Mouse (Mus musculus): ENCODE data around the gene Zfp526. TPM values are rescaled to one million over a fixed set of nuclear protein-coding genes. Genes with fewer than 3 reads are reported as not detected.
"Not testable (repeated sequence)": the region's sequence is repeated elsewhere in the genome, so short reads cannot be mapped to it uniquely, and the experiment has no call there.

Gene Zfp526
- polyA plus RNA-seq, 1 experiment from 2014 or later = 1.9 TPM

DNA sequence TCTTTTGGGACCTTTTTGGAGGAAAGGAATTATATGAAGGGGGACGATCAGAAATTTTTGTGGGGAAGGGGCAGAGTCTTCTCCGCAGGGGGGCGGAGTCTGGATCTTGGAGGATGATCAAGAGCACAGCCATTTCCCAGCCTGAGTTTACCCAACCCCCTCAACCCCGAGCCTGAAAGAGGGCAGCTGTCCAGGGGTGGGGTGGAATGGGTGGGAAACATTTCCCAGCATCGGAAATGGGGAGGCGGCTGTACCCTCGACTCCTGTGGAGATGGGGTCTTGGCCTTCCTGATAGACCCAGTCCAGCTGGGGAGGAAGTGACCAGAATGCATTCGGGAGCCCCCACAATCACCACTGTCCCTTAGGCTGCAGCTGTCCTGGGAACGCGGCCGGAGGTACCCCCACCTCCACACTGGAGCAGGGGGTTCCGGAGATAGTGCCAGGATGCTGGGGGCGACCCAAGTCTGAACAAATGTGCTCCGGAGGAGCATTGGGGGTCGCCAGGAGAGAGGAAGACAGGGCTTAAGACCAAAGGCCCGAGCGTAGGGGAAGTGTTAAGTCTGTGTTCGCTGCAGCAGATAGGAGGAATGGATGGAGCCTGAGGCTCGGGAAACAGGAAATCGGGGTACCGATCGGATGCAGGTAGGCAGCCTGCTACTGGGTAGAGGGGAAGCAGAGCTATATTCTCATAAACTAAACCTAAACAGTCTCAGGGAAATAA lies 30.0 kb downstream of the Zfp526 start:
- 6% methylated on average over 22 of the region's 22 CpGs for WGBS (ENCODE audit: insufficient replicate concordance)
- Histone ChIP-seq H3K9ac (ENCODE audit: low read depth, low read length) (peak overlapping the region; percentile 50), H3K4me2 (ENCODE audit: low read depth, low read length) (peak overlapping the region; percentile 97), H3K36me3 (ENCODE audit: control insufficient read depth, insufficient read depth) (no peaks in the 10 kb centered on the region), H3K4me1 (ENCODE audit: control insufficient read depth, low read depth, low read length) (peaks cover 43% of the 10 kb centered on the region), H3K27ac (ENCODE audit: low read length) (0 out of 2 replicates have a peak overlapping the region, but pooled peaks have one; percentile 31), H3K4me3 (ENCODE audit: low read depth, low read length) (peak overlapping the region; percentile 82), H3K9me3 (replicated peaks; ENCODE audit: control insufficient read depth, low read length) (no peaks in the 10 kb centered on the region), H3K27me3 (ENCODE audit: control insufficient read depth, insufficient read depth, low read depth, low read length) (no peaks in the 10 kb centered on the region)
- peak; percentile 7; the same call in 1 of the 2 replicates for ATAC-seq (ENCODE audit: low read depth)

DNA sequence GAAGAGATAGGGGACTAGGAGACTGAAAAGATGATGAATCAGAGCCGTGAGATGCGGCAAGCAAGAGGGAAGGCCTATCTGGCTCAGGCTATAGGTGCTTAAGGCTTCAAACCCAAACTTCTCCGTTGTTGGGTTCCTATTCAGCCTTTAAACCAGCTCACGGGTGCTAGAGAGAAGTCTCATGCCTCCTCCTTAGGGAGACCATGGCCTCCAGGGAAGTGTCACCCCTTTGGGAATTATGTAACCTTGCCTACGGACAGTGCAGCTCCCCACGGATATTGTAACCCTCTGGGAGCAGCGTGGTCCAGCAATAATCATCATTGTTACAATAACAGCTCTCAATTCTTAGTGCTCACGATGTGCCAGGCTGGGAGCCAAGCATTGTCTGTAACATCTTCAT lies 30.6 kb downstream of the Zfp526 start:
- Histone ChIP-seq H3K27me3 (ENCODE audit: control insufficient read depth, insufficient read depth, low read depth, low read length) (no peaks in the 10 kb centered on the region), H3K27ac (ENCODE audit: low read length) (0 out of 2 replicates have a peak overlapping the region, but pooled peaks have one; percentile 31), H3K4me1 (ENCODE audit: control insufficient read depth, low read depth, low read length) (peaks cover 38% of the 10 kb centered on the region), H3K4me2 (ENCODE audit: low read depth, low read length) (peak overlapping the region; percentile 97; the same call in 1 of the 2 replicates), H3K9ac (ENCODE audit: low read depth, low read length) (no peak overlapping the region), H3K4me3 (ENCODE audit: low read depth, low read length) (no peak overlapping the region), H3K9me3 (replicated peaks; ENCODE audit: control insufficient read depth, low read length) (no peaks in the 10 kb centered on the region), H3K36me3 (ENCODE audit: control insufficient read depth, insufficient read depth) (no peaks in the 10 kb centered on the region)
- ATAC-seq (ENCODE audit: low read depth) = no peak
- WGBS (ENCODE audit: insufficient replicate concordance) = 47% methylated on average over 8 of the region's 8 CpGs

DNA sequence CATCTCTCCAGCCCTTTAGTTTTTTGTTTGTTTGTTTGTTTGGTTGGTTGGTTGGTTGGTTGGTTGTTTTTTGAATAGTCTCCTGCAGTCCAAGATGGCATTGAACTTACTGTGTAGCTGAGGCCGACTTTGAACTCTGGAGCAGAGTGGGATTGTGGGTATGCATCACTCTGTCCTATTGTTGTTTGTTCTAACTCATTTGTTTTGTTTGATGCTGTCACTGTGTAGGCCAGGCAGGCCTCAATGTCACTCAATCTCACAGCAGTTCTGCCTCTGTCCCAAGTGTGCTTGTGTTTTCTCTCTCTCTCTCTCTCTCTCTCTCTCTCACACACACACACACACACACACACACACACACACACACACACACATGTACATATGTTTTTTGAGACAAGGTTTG lies 40.7 kb downstream of the Zfp526 start:
- Histone ChIP-seq H3K27me3 (ENCODE audit: control insufficient read depth, insufficient read depth, low read depth, low read length) (no peaks in the 10 kb centered on the region), H3K9me3 (replicated peaks; ENCODE audit: control insufficient read depth, low read length) (no peaks in the 10 kb centered on the region), H3K9ac (ENCODE audit: low read depth, low read length) (no peak overlapping the region), H3K27ac (ENCODE audit: low read length) (no peak overlapping the region), H3K4me1 (ENCODE audit: control insufficient read depth, low read depth, low read length) (peaks cover 13% of the 10 kb centered on the region), H3K4me2 (ENCODE audit: low read depth, low read length) (no peak overlapping the region), H3K4me3 (ENCODE audit: low read depth, low read length) (no peak overlapping the region), H3K36me3 (ENCODE audit: control insufficient read depth, insufficient read depth) (no peaks in the 10 kb centered on the region)
- WGBS (ENCODE audit: insufficient replicate concordance) = 68% methylated on average over 1 of the region's 1 CpGs
- ATAC-seq (ENCODE audit: low read depth) = no peak

DNA sequence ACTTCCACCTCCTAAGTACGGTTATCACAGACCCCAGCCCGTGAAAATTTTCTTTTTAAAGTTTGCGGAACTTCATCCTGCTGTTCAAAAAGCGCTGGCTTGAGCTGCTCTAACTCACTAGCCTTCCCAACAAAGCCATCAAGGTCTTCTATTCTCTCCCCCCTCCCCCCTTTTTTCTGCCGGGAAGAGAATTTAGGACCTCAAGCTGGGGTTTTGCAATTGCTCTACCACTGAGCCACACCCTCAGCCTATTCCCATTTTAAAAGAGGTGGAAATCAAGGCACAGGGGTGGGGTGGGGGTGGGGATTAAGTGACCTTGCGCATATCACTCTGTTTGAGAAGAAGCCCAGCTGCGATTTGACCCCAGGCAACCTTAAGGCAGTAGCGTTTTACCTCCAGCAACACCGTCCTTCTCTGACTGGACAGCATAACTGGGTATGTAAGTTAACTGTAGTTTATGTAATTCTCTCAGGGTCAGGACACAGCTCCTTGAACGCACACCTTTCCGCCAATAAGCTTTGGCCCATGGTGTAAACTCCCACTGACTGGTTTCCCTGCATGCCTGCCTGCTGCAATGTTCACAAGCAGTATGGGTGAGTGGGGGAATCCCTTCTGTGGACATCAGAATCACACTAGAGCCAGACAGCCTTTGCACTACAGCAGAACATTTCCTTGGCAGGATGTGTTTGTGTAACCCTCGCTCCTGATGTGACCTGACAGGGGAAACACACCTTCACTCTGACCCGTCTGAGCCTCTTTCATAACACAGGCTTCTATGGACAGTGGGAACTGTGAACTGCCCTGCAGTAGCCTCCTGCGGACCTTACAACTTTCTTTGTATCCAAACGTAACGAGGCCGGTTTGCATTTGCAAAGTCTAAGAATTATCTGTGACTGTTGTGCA lies 43.0 kb downstream of the Zfp526 start:
- peak overlapping the region; percentile 59 for H3K27ac ChIP-seq (ENCODE audit: low read length)
- H3K36me3 ChIP-seq (ENCODE audit: control insufficient read depth, insufficient read depth) = no peaks in the 10 kb centered on the region
- H3K4me1 ChIP-seq (ENCODE audit: control insufficient read depth, low read depth, low read length) = peaks cover 21% of the 10 kb centered on the region
- H3K4me3 ChIP-seq (ENCODE audit: low read depth, low read length) = no peak overlapping the region
- no peaks in the 10 kb centered on the region for H3K27me3 ChIP-seq (ENCODE audit: control insufficient read depth, insufficient read depth, low read depth, low read length)
- no peaks in the 10 kb centered on the region for H3K9me3 ChIP-seq (replicated peaks; ENCODE audit: control insufficient read depth, low read length)
- no peak for ATAC-seq (ENCODE audit: low read depth)
- H3K4me2 ChIP-seq (ENCODE audit: low read depth, low read length) = no peak overlapping the region
- no peak overlapping the region for H3K9ac ChIP-seq (ENCODE audit: low read depth, low read length)
- WGBS (ENCODE audit: insufficient replicate concordance) = 48% methylated on average over 17 of the region's 17 CpGs

DNA sequence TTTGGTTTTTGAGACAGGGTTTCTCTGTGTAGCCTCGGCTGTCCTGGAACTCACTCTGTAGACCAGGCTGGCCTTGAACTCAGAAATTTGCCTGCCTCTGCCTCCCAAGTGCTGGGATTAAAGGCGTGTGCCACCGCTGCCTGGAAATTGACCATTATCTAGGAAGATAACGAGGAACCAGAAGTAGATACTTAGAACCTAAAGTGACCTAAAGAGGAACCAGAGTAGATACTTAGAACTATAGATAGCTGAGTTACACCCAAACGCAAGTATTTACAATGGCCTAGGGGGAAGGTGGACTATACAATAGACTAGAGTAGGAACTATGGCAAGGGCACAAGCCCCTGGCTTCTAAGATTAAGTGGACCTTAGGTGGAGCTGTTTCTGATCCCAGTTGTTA lies 44.5 kb downstream of the Zfp526 start:
- not testable (repeated sequence) for H3K9me3 ChIP-seq (replicated peaks; ENCODE audit: control insufficient read depth, low read length); H3K36me3 ChIP-seq (ENCODE audit: control insufficient read depth, insufficient read depth); H3K27me3 ChIP-seq (ENCODE audit: control insufficient read depth, insufficient read depth, low read depth, low read length); H3K27ac ChIP-seq (ENCODE audit: low read length); H3K9ac ChIP-seq (ENCODE audit: low read depth, low read length); ATAC-seq (ENCODE audit: low read depth); H3K4me3 ChIP-seq (ENCODE audit: low read depth, low read length); H3K4me2 ChIP-seq (ENCODE audit: low read depth, low read length)
- WGBS (ENCODE audit: insufficient replicate concordance) = 35% methylated on average over 5 of the region's 5 CpGs
- H3K4me1 ChIP-seq (ENCODE audit: control insufficient read depth, low read depth, low read length) = peaks cover 35% of the 10 kb centered on the region

GRCm38 (mm10) chr7:25266180-25266962 lies 45.1 kb downstream of the Zfp526 start:
- WGBS (ENCODE audit: insufficient replicate concordance) = 67% methylated on average over 8 of the region's 8 CpGs
- Histone ChIP-seq H3K4me3 (ENCODE audit: low read depth, low read length) (no peak overlapping the region; the same call in 1 of the 2 replicates), H3K4me1 (ENCODE audit: control insufficient read depth, low read depth, low read length) (peaks cover 35% of the 10 kb centered on the region), H3K27ac (ENCODE audit: low read length) (peak overlapping the region; percentile 90), H3K36me3 (ENCODE audit: control insufficient read depth, insufficient read depth) (no peaks in the 10 kb centered on the region; the same call in 1 of the 2 replicates), H3K27me3 (ENCODE audit: control insufficient read depth, insufficient read depth, low read depth, low read length) (no peaks in the 10 kb centered on the region), H3K4me2 (ENCODE audit: low read depth, low read length) (peak overlapping the region; percentile 79), H3K9ac (ENCODE audit: low read depth, low read length) (peak overlapping the region; percentile 87), H3K9me3 (replicated peaks; ENCODE audit: control insufficient read depth, low read length) (no peaks in the 10 kb centered on the region)
- no peak for ATAC-seq (ENCODE audit: low read depth)

DNA sequence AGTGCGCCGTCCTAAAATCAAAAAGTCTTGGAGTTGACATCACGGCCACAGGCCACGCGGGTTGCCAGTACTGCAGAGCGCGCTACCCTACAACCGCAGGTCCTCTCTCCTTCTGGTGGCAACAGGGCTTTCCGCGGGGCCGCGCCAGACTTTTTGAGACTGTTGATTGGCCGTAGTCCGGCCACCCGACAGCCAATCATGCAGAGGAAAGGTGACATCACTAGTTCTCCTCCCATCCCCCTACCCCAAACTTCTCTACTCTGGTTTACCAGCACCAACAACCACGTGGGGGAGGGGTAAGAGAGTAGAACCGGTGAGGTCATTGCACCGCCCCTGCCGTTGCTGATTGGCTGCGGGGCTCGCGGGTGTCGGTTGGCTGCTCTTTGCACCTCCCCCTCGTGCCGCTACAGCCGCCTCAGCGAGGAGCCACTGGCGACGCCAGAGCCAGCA lies 46.1 kb downstream of the Zfp526 start, which contains the start of gene Cic:
Cic (plus strand) TSS at position 404 of the 450 bp plus-strand sequence.
- Histone ChIP-seq H3K4me2 (ENCODE audit: low read depth, low read length) (peak within 1 kb of the TSS; percentile 92), H3K4me3 (ENCODE audit: low read depth, low read length) (peak within 1 kb of the TSS; percentile 93), H3K27me3 (ENCODE audit: control insufficient read depth, insufficient read depth, low read depth, low read length) (no peaks in the 10 kb centered on the region), H3K36me3 (ENCODE audit: control insufficient read depth, insufficient read depth) (peaks cover 6% of the 10 kb centered on the region; the same call in 1 of the 2 replicates), H3K27ac (ENCODE audit: low read length) (peak within 1 kb of the TSS; percentile 94), H3K4me1 (ENCODE audit: control insufficient read depth, low read depth, low read length) (peaks cover 35% of the 10 kb centered on the region), H3K9ac (ENCODE audit: low read depth, low read length) (peak within 1 kb of the TSS; percentile 99), H3K9me3 (replicated peaks; ENCODE audit: control insufficient read depth, low read length) (no peaks in the 10 kb centered on the region)
- under 1% methylated on average over 29 of the region's 29 CpGs for WGBS (ENCODE audit: insufficient replicate concordance)
- peak; percentile 74 for ATAC-seq (ENCODE audit: low read depth)

GRCm38 (mm10) chr7:25267751-25268463 lies 46.7 kb downstream of the Zfp526 start:
- no peaks in the 10 kb centered on the region for H3K9me3 ChIP-seq (replicated peaks; ENCODE audit: control insufficient read depth, low read length)
- no peaks in the 10 kb centered on the region for H3K27me3 ChIP-seq (ENCODE audit: control insufficient read depth, insufficient read depth, low read depth, low read length)
- H3K4me2 ChIP-seq (ENCODE audit: low read depth, low read length) = peak overlapping the region; percentile 92
- peaks cover 41% of the 10 kb centered on the region for H3K4me1 ChIP-seq (ENCODE audit: control insufficient read depth, low read depth, low read length)
- peak overlapping the region; percentile 99 for H3K9ac ChIP-seq (ENCODE audit: low read depth, low read length)
- under 1% methylated on average over 33 of the region's 33 CpGs for WGBS (ENCODE audit: insufficient replicate concordance)
- peak overlapping the region; percentile 94 for H3K27ac ChIP-seq (ENCODE audit: low read length)
- ATAC-seq (ENCODE audit: low read depth) = peak; percentile 87
- H3K4me3 ChIP-seq (ENCODE audit: low read depth, low read length) = peak overlapping the region; percentile 93
- peaks cover 10% of the 10 kb centered on the region for H3K36me3 ChIP-seq (ENCODE audit: control insufficient read depth, insufficient read depth)

Measured in liver, embryonic 16.5 days (tissue).